Mouse (Mus musculus): ENCODE results near the gene Sh3kbp1.

The Sh3kbp1 gene

GRCm38 (mm10) chrX:159672466-159672865 is 45.4 kb downstream of the Sh3kbp1 start:
- in situ Hi-C loops (cut with MboI; ENCODE audit: low pct_unique_long_range_greater_than_20kb in 1 of 2, low sequenced_read_pairs in 2 of 2, unreplicated experiment in 1 of 2) = no loop called here

- in situ Hi-C loops (cut with MboI; ENCODE audit: low pct_unique_long_range_greater_than_20kb in 1 of 2, low sequenced_read_pairs in 2 of 2, unreplicated experiment in 1 of 2) = no loop called here
Measured at GRCm38 (mm10) chrX:159676242-159676641, 49.2 kb downstream of the Sh3kbp1 start.

GRCm38 (mm10) chrX:159677585-159678319 is 50.7 kb downstream of the Sh3kbp1 start:
- in situ Hi-C loops (cut with MboI; ENCODE audit: low pct_unique_long_range_greater_than_20kb in 1 of 2, low sequenced_read_pairs in 2 of 2, unreplicated experiment in 1 of 2) = no loop called here

- in situ Hi-C loops (cut with MboI; ENCODE audit: low pct_unique_long_range_greater_than_20kb in 1 of 2, low sequenced_read_pairs in 2 of 2, unreplicated experiment in 1 of 2) = no loop called here
Measured at GRCm38 (mm10) chrX:159678320-159678835, 51.3 kb downstream of the Sh3kbp1 start.

- in situ Hi-C loops (cut with MboI; ENCODE audit: low pct_unique_long_range_greater_than_20kb in 1 of 2, low sequenced_read_pairs in 2 of 2, unreplicated experiment in 1 of 2) = no loop called here
Measured at GRCm38 (mm10) chrX:159685521-159685920, 58.4 kb downstream of the Sh3kbp1 start.

- in situ Hi-C loops (cut with MboI; ENCODE audit: low pct_unique_long_range_greater_than_20kb in 1 of 2, low sequenced_read_pairs in 2 of 2, unreplicated experiment in 1 of 2) = no loop called here
Measured at GRCm38 (mm10) chrX:159686850-159687249, 59.8 kb downstream of the Sh3kbp1 start.

GRCm38 (mm10) chrX:159688698-159689097 is 61.6 kb downstream of the Sh3kbp1 start:
- in situ Hi-C loops (cut with MboI; ENCODE audit: low pct_unique_long_range_greater_than_20kb in 1 of 2, low sequenced_read_pairs in 2 of 2, unreplicated experiment in 1 of 2) = no loop called here

- in situ Hi-C loops (cut with MboI; ENCODE audit: low pct_unique_long_range_greater_than_20kb in 1 of 2, low sequenced_read_pairs in 2 of 2, unreplicated experiment in 1 of 2) = no loop called here
Measured at GRCm38 (mm10) chrX:159689785-159690416, 62.8 kb downstream of the Sh3kbp1 start.

GRCm38 (mm10) chrX:159693126-159693525 is 66.1 kb downstream of the Sh3kbp1 start:
- in situ Hi-C loops (cut with MboI; ENCODE audit: low pct_unique_long_range_greater_than_20kb in 1 of 2, low sequenced_read_pairs in 2 of 2, unreplicated experiment in 1 of 2) = no loop called here

- in situ Hi-C loops (cut with MboI; ENCODE audit: low pct_unique_long_range_greater_than_20kb in 1 of 2, low sequenced_read_pairs in 2 of 2, unreplicated experiment in 1 of 2) = no loop called here
Measured at GRCm38 (mm10) chrX:159696545-159696944, 69.5 kb downstream of the Sh3kbp1 start.

GRCm38 (mm10) chrX:159697030-159697454 is 70.0 kb downstream of the Sh3kbp1 start:
- in situ Hi-C loops (cut with MboI; ENCODE audit: low pct_unique_long_range_greater_than_20kb in 1 of 2, low sequenced_read_pairs in 2 of 2, unreplicated experiment in 1 of 2) = no loop called here

GRCm38 (mm10) chrX:159702850-159703249 is 75.8 kb downstream of the Sh3kbp1 start:
- in situ Hi-C loops (cut with MboI; ENCODE audit: low pct_unique_long_range_greater_than_20kb in 1 of 2, low sequenced_read_pairs in 2 of 2, unreplicated experiment in 1 of 2) = no loop called here

- in situ Hi-C loops (cut with MboI; ENCODE audit: low pct_unique_long_range_greater_than_20kb in 1 of 2, low sequenced_read_pairs in 2 of 2, unreplicated experiment in 1 of 2) = no loop called here
Measured at GRCm38 (mm10) chrX:159704381-159705004, 77.4 kb downstream of the Sh3kbp1 start.

- in situ Hi-C loops (cut with MboI; ENCODE audit: low pct_unique_long_range_greater_than_20kb in 1 of 2, low sequenced_read_pairs in 2 of 2, unreplicated experiment in 1 of 2) = no loop called here
Measured at GRCm38 (mm10) chrX:159705412-159705811, 78.3 kb downstream of the Sh3kbp1 start.

- in situ Hi-C loops (cut with MboI; ENCODE audit: low pct_unique_long_range_greater_than_20kb in 1 of 2, low sequenced_read_pairs in 2 of 2, unreplicated experiment in 1 of 2) = no loop called here
Measured at GRCm38 (mm10) chrX:159708076-159708830, 81.2 kb downstream of the Sh3kbp1 start.

- in situ Hi-C loops (cut with MboI; ENCODE audit: low pct_unique_long_range_greater_than_20kb in 1 of 2, low sequenced_read_pairs in 2 of 2, unreplicated experiment in 1 of 2) = no loop called here
Measured at GRCm38 (mm10) chrX:159709296-159709695, 82.2 kb downstream of the Sh3kbp1 start.

- in situ Hi-C loops (cut with MboI; ENCODE audit: low pct_unique_long_range_greater_than_20kb in 1 of 2, low sequenced_read_pairs in 2 of 2, unreplicated experiment in 1 of 2) = no loop called here
Measured at GRCm38 (mm10) chrX:159711070-159712029, 84.3 kb downstream of the Sh3kbp1 start.

GRCm38 (mm10) chrX:159713191-159713590 is 86.1 kb downstream of the Sh3kbp1 start:
- in situ Hi-C loops (cut with MboI; ENCODE audit: low pct_unique_long_range_greater_than_20kb in 1 of 2, low sequenced_read_pairs in 2 of 2, unreplicated experiment in 1 of 2) = no loop called here

All from mouse embryonic stem cell (cell line).